8 mouse cellular contexts compared by ENCODE assay signal in the genomic region with DNA sequence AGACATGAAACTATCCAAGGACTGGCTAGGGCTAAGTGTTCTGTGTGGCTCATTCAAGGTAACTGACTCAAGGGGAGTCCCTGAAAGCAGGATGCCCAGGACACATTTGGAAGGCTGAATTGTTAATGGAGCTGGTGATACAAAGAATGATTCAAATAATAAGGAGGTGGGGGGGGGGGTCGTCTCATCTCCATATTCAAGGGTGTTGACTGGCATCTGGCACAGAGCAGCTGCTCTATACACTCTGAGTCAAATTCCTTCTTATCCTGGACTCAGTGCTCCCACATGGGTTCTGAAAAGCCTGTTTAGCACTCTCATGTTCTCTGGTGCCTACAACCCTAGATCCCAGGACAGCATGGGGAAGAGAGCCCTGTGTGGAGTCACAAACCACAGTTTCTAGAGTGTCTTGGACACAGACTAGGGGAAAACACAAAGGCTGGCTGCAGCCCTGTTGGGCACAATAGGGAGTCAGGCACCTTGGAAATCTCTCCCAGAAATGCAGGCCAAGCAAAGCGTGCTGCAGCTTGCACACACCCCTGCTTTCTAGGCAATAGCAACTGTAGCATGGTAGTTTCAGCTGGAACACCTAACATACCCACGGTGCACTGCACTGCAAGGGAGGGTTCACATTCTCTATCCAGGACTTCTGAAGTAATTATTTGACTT. TPM values are rescaled to one million over a fixed set of nuclear protein-coding genes. Genes with fewer than 3 reads are reported as not detected.
DNase-seq lines count a peak whose midpoint lies in the region; ATAC-seq lines count a peak whose summit lies in the region.

No protein-coding gene starts in this region.

- peak; percentile 36 for DNase-seq in adrenal gland, postnatal 14 days
- DNase-seq in adrenal gland, adult 18-20 months (ENCODE audit: low spot score in 2 of 2) = no peak
- DNase-seq in kidney, postnatal 10 days = no peak
- DNase-seq in forebrain, embryonic 14.5 days (ENCODE audit: low spot score) = peak; percentile 37

- no peak overlapping the region for H3K4me2 ChIP-seq in kidney, embryonic 15.5 days
- H3K4me2 ChIP-seq in forebrain, embryonic 14.5 days (ENCODE audit: low read length) = no peak overlapping the region
- H3K4me2 ChIP-seq in midbrain, embryonic 12.5 days (replicated peaks) = no peak overlapping the region

- H3K9ac ChIP-seq in kidney, embryonic 15.5 days = no peak overlapping the region
- no peak overlapping the region for H3K9ac ChIP-seq in forebrain, embryonic 14.5 days (ENCODE audit: low read length)
- no peak overlapping the region for H3K9ac ChIP-seq in midbrain, embryonic 12.5 days (replicated peaks)

- no peak overlapping the region for H3K4me3 ChIP-seq in kidney, embryonic 15.5 days (replicated peaks)
- H3K4me3 ChIP-seq in forebrain, embryonic 14.5 days (ENCODE audit: low read depth, low read length) = no peak overlapping the region
- no peak overlapping the region for H3K4me3 ChIP-seq in midbrain, embryonic 12.5 days

- ATAC-seq in kidney, embryonic 15.5 days (replicated peaks; ENCODE audit: low FRiP score) = no peak
- ATAC-seq in forebrain, embryonic 14.5 days = no peak
- ATAC-seq in midbrain, embryonic 12.5 days (ENCODE audit: low FRiP score, low read depth) = no peak
- no peak for ATAC-seq in megakaryocyte, adult 5-6 weeks (ENCODE audit: poor library complexity, severe bottlenecking)
- no peak for ATAC-seq in activated CD4-positive, CD25-positive, alpha-beta regulatory T cell, adult 4 months

- 63% methylated on average over 3 of the region's 3 CpGs for WGBS in kidney, embryonic 15.5 days
- WGBS in forebrain, embryonic 14.5 days = 42% methylated on average over 3 of the region's 3 CpGs
- 43% methylated on average over 3 of the region's 3 CpGs for WGBS in midbrain, embryonic 12.5 days

- H3K27ac ChIP-seq in kidney, embryonic 15.5 days = peak overlapping the region; percentile 50; the same call in 1 of the 2 replicates
- peak overlapping the region; percentile 52; the same call in 1 of the 2 replicates for H3K27ac ChIP-seq in forebrain, embryonic 14.5 days (ENCODE audit: low read depth, low read length)
- H3K27ac ChIP-seq in midbrain, embryonic 12.5 days (replicated peaks) = peak overlapping the region; percentile 73

- H3K36me3 ChIP-seq in kidney, embryonic 15.5 days = no peaks in the 10 kb centered on the region
- no peaks in the 10 kb centered on the region for H3K36me3 ChIP-seq in forebrain, embryonic 14.5 days (ENCODE audit: control insufficient read depth, insufficient read depth, low read length)
- no peaks in the 10 kb centered on the region for H3K36me3 ChIP-seq in midbrain, embryonic 12.5 days

- no peaks in the 10 kb centered on the region for H3K9me3 ChIP-seq in kidney, embryonic 15.5 days (replicated peaks)
- H3K9me3 ChIP-seq in forebrain, embryonic 14.5 days (replicated peaks; ENCODE audit: control insufficient read depth, low read length) = no peaks in the 10 kb centered on the region
- no peaks in the 10 kb centered on the region for H3K9me3 ChIP-seq in midbrain, embryonic 12.5 days

- peaks cover 68% of the 10 kb centered on the region for H3K4me1 ChIP-seq in kidney, embryonic 15.5 days
- peaks cover 44% of the 10 kb centered on the region for H3K4me1 ChIP-seq in forebrain, embryonic 14.5 days (ENCODE audit: control insufficient read depth, insufficient read depth, low read length)
- H3K4me1 ChIP-seq in midbrain, embryonic 12.5 days = peaks cover 81% of the 10 kb centered on the region

- H3K27me3 ChIP-seq in kidney, embryonic 15.5 days = no peaks in the 10 kb centered on the region
- H3K27me3 ChIP-seq in forebrain, embryonic 14.5 days (replicated peaks; ENCODE audit: control insufficient read depth, insufficient read depth, low read length) = no peaks in the 10 kb centered on the region
- H3K27me3 ChIP-seq in midbrain, embryonic 12.5 days = 0 out of 2 replicates have a peak, but pooled peaks cover 4% of the 10 kb centered on the region

RNA-seq across cellular contexts. Expression of a gene that starts 16.3 kb away (rescaled TPM):
- 8.0 and 9.2 TPM in 2 replicates for total RNA-seq in adrenal gland, postnatal 14 days (2021)
- total RNA-seq in adrenal gland, adult 18-20 months (2021) = 1 to 10 TPM; 1.3 TPM
- 66.0 and 70.0 TPM in 2 replicates for polyA plus RNA-seq in kidney, embryonic 15.5 days (2015; fragmentation: Nextera tagmentation; extraction: Ambion mirVana)
- polyA plus RNA-seq in forebrain, embryonic 14.5 days (2014; fragmentation: Nextera tagmentation; extraction: Ambion mirVana) = 38.2 and 40.2 TPM in 2 replicates
- polyA plus RNA-seq in midbrain, embryonic 12.5 days (2016; fragmentation: Nextera tagmentation; extraction: Ambion mirVana) = 58.1 and 58.5 TPM in 2 replicates
- total RNA-seq in megakaryocyte, adult 5-6 weeks (2015) = 45.4 and 46.4 TPM in 2 replicates
- total RNA-seq in megakaryocyte, adult 5-6 weeks (2017) = 64.2 and 65.6 TPM in 2 replicates
- 10 to 100 TPM; 23.8 to 32.5 TPM for polyA plus RNA-seq in activated CD4-positive, CD25-positive, alpha-beta regulatory T cell, adult 4 months (2017; shearing (Covaris generic))

Comparison
In these comparisons a context has a peak if more than half of its experiments do, and no peak if none do; other contexts are left out.
1. DNase-seq: peak in adrenal gland, postnatal 14 days (single experiment) and forebrain, embryonic 14.5 days (single experiment); none in adrenal gland, adult 18-20 months (0 of 2) and kidney, postnatal 10 days (single experiment).
2. Peak in every context shown above with its lines, with median percentiles within 50 percentile points of each other: H3K27ac ChIP-seq.